Mouse (Mus musculus): ENCODE data around the gene Ndufaf4. TPM values are rescaled to one million over a fixed set of nuclear protein-coding genes. Genes with fewer than 3 reads are reported as not detected.
"Not testable (repeated sequence)": the region's sequence is repeated elsewhere in the genome, so short reads cannot be mapped to it uniquely, and the experiment has no call there.

Gene Ndufaf4
- 65.4 and 65.6 TPM in 2 replicates for polyA plus RNA-seq (2015; fragmentation: Nextera tagmentation; extraction: Ambion mirVana)

GRCm38 (mm10) chr4:24897851-24898515, at the start of gene Ndufaf4:
Ndufaf4 (plus strand) TSS chr4:24898083.
- WGBS: under 1% methylated on average over 58 of the region's 58 CpGs
- Histone ChIP-seq H3K27me3 (ENCODE audit: control insufficient read depth, insufficient read depth, low read depth, low read length) (no peaks in the 10 kb centered on the region), H3K4me3 (ENCODE audit: low read depth, low read length) (peak within 1 kb of the TSS; percentile 97), H3K36me3 (ENCODE audit: control insufficient read depth, insufficient read depth, low read length) (peaks cover 13% of the 10 kb centered on the region), H3K27ac (ENCODE audit: low read length) (peak within 1 kb of the TSS; percentile 73), H3K9ac (ENCODE audit: low read depth, low read length) (peak within 1 kb of the TSS; percentile 89), H3K9me3 (replicated peaks; ENCODE audit: control insufficient read depth, low read length, poor library complexity, severe bottlenecking) (no peaks in the 10 kb centered on the region), H3K4me1 (ENCODE audit: control insufficient read depth, insufficient read depth, low read length) (peaks cover 10% of the 10 kb centered on the region), H3K4me2 (ENCODE audit: low read length) (peak within 1 kb of the TSS; percentile 62)
- ATAC-seq: peak; percentile 99

GRCm38 (mm10) chr4:24850401-24851325, 47.2 kb upstream of the Ndufaf4 start, which contains the start of gene Klhl32:
Klhl32 (minus strand) TSS chr4:24851124.
- H3K4me2 ChIP-seq (ENCODE audit: low read length): peak within 1 kb of the TSS; percentile 73
- under 1% methylated on average over 58 of the region's 63 CpGs for WGBS
- H3K9ac ChIP-seq (ENCODE audit: low read depth, low read length): peak within 1 kb of the TSS; percentile 82

DNA sequence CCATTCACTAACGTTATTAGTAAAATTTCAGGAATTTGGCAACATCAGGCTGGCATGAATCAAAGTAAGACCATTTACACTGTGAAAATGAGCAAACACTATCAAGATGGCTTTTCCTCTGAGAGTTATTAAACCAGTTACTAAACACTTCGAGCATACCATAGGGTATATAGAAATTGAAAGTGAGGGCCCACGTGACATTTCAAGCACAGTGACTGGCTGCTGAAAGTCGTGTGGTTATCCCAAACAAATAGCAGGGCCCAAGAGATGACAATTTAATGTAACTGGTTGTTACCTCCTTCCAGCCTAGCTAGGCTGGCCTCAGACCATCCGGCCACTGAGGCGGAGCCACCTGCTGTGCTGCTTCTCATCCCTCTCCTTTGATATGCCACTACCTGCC, 32.2 kb upstream of the Ndufaf4 start:
- no peaks in the 10 kb centered on the region for H3K9me3 ChIP-seq (replicated peaks; ENCODE audit: control insufficient read depth, low read length, poor library complexity, severe bottlenecking)
- no peaks in the 10 kb centered on the region for H3K27me3 ChIP-seq (ENCODE audit: control insufficient read depth, insufficient read depth, low read depth, low read length)
- H3K36me3 ChIP-seq (ENCODE audit: control insufficient read depth, insufficient read depth, low read length): no peaks in the 10 kb centered on the region
- 54% methylated on average over 6 of the region's 6 CpGs for WGBS
- H3K27ac ChIP-seq (ENCODE audit: low read length): no peak overlapping the region
- H3K4me1 ChIP-seq (ENCODE audit: control insufficient read depth, insufficient read depth, low read length): no peaks in the 10 kb centered on the region
- no peak for ATAC-seq
- H3K4me3 ChIP-seq (ENCODE audit: low read depth, low read length): no peak overlapping the region
- H3K4me2 ChIP-seq (ENCODE audit: low read length): no peak overlapping the region
- H3K9ac ChIP-seq (ENCODE audit: low read depth, low read length): no peak overlapping the region

More at GRCm38 (mm10) chr4:24850401-24851325, 47.2 kb upstream of the Ndufaf4 start, which contains the start of gene Klhl32:
- Histone ChIP-seq H3K4me1 (ENCODE audit: control insufficient read depth, insufficient read depth, low read length) (peaks cover 12% of the 10 kb centered on the region), H3K27ac (ENCODE audit: low read length) (peak within 1 kb of the TSS; percentile 95), H3K36me3 (ENCODE audit: control insufficient read depth, insufficient read depth, low read length) (no peaks in the 10 kb centered on the region), H3K27me3 (ENCODE audit: control insufficient read depth, insufficient read depth, low read depth, low read length) (no peaks in the 10 kb centered on the region), H3K4me3 (ENCODE audit: low read depth, low read length) (peak within 1 kb of the TSS; percentile 87), H3K9me3 (replicated peaks; ENCODE audit: control insufficient read depth, low read length, poor library complexity, severe bottlenecking) (no peaks in the 10 kb centered on the region)
- ATAC-seq: peak; percentile 95

DNA sequence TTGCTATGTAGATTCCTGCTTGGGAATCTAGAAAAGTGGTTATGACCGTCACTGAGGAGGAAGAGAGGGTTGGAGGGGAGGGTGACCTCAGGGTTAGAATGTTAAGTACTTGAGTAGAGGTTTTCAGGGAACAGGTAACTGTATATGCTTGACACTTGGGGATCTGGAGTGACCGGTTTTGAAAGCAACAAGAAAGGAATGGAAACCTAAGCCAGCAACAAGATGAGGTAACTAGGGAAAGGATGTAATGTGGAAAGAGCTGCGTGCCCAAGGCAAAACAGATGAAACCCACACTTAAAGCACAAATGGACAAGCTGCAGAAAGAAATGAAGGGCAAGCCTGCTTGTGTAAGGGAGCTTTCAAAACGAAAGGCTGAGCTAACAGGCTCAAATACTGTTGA, 28.7 kb upstream of the Ndufaf4 start:
- WGBS: 84% methylated on average over 4 of the region's 4 CpGs
- Histone ChIP-seq H3K4me1 (ENCODE audit: control insufficient read depth, insufficient read depth, low read length) (no peaks in the 10 kb centered on the region), H3K36me3 (ENCODE audit: control insufficient read depth, insufficient read depth, low read length) (no peaks in the 10 kb centered on the region), H3K27ac (ENCODE audit: low read length) (no peak overlapping the region), H3K27me3 (ENCODE audit: control insufficient read depth, insufficient read depth, low read depth, low read length) (no peaks in the 10 kb centered on the region), H3K4me3 (ENCODE audit: low read depth, low read length) (no peak overlapping the region), H3K9ac (ENCODE audit: low read depth, low read length) (no peak overlapping the region), H3K4me2 (ENCODE audit: low read length) (no peak overlapping the region), H3K9me3 (replicated peaks; ENCODE audit: control insufficient read depth, low read length, poor library complexity, severe bottlenecking) (no peaks in the 10 kb centered on the region)
- ATAC-seq: no peak

- H3K4me2 ChIP-seq (ENCODE audit: low read length); ATAC-seq; H3K4me3 ChIP-seq (ENCODE audit: low read depth, low read length); H3K27me3 ChIP-seq (ENCODE audit: control insufficient read depth, insufficient read depth, low read depth, low read length); H3K9ac ChIP-seq (ENCODE audit: low read depth, low read length); H3K4me1 ChIP-seq (ENCODE audit: control insufficient read depth, insufficient read depth, low read length); H3K27ac ChIP-seq (ENCODE audit: low read length); H3K36me3 ChIP-seq (ENCODE audit: control insufficient read depth, insufficient read depth, low read length); H3K9me3 ChIP-seq (replicated peaks; ENCODE audit: control insufficient read depth, low read length, poor library complexity, severe bottlenecking): not testable (repeated sequence)
- WGBS: 33% methylated on average over 2 of the region's 2 CpGs
These were observed 8.5 kb upstream of the Ndufaf4 start for GRCm38 (mm10) chr4:24889386-24889785.

DNA sequence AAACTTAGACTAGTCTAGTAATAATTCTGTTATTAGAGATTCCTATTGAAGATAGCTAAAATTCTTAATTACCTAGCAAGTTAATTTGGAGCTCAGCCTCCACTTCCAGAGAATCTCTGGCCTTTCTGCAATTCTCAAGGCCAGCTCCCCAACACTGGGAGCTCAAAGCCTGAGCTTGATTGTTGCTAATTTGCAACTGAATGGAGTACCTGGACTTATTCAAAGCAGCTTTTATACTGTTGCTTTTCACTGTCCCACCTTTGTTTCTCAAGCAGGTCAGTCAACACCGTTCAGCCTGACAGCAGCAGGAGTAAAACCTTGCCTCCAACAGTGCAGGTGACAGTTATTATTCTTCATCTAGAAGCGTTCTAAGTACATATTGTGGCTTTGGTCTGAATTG, 5.6 kb upstream of the Ndufaf4 start:
- H3K27me3 ChIP-seq (ENCODE audit: control insufficient read depth, insufficient read depth, low read depth, low read length); H3K4me1 ChIP-seq (ENCODE audit: control insufficient read depth, insufficient read depth, low read length); H3K36me3 ChIP-seq (ENCODE audit: control insufficient read depth, insufficient read depth, low read length); H3K9ac ChIP-seq (ENCODE audit: low read depth, low read length); H3K4me2 ChIP-seq (ENCODE audit: low read length); H3K27ac ChIP-seq (ENCODE audit: low read length); ATAC-seq; H3K4me3 ChIP-seq (ENCODE audit: low read depth, low read length); H3K9me3 ChIP-seq (replicated peaks; ENCODE audit: control insufficient read depth, low read length, poor library complexity, severe bottlenecking): not testable (repeated sequence)
- WGBS: 81% methylated on average over 2 of the region's 2 CpGs

DNA sequence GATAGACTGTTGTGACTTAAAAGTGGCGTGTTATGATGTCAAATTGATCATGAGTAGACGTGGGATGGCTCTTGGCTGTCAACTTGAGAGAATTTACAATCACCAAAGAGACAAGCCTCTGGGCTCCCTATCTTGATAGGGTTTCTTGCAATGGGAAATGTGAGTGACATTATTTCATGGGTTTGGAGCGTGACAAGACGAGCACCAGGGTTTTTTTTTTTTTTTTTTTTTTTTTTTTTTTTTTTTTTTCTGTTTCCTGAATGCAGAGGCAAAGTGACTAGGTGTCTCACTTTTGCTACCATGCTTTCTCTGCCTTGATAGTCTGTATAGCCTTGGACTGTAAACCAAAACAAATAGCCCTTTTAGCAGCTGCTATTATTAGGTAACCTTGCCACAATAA, 3.3 kb upstream of the Ndufaf4 start:
- 77% methylated on average over 4 of the region's 4 CpGs for WGBS
- no peak overlapping the region for H3K4me2 ChIP-seq (ENCODE audit: low read length)
- no peak overlapping the region for H3K9ac ChIP-seq (ENCODE audit: low read depth, low read length)
- peaks cover 10% of the 10 kb centered on the region for H3K4me1 ChIP-seq (ENCODE audit: control insufficient read depth, insufficient read depth, low read length)
- H3K27ac ChIP-seq (ENCODE audit: low read length): no peak overlapping the region
- H3K9me3 ChIP-seq (replicated peaks; ENCODE audit: control insufficient read depth, low read length, poor library complexity, severe bottlenecking): 0 out of 2 replicates have a peak, but pooled peaks cover 4% of the 10 kb centered on the region
- no peak overlapping the region for H3K4me3 ChIP-seq (ENCODE audit: low read depth, low read length)
- ATAC-seq: no peak
- no peaks in the 10 kb centered on the region for H3K27me3 ChIP-seq (ENCODE audit: control insufficient read depth, insufficient read depth, low read depth, low read length)
- H3K36me3 ChIP-seq (ENCODE audit: control insufficient read depth, insufficient read depth, low read length): no peaks in the 10 kb centered on the region

GRCm38 (mm10) chr4:24896829-24897228, 1.1 kb upstream of the Ndufaf4 start:
- Histone ChIP-seq H3K4me2 (ENCODE audit: low read length) (peak overlapping the region; percentile 62), H3K4me3 (ENCODE audit: low read depth, low read length) (no peak overlapping the region), H3K27ac (ENCODE audit: low read length) (no peak overlapping the region), H3K27me3 (ENCODE audit: control insufficient read depth, insufficient read depth, low read depth, low read length) (no peaks in the 10 kb centered on the region), H3K9ac (ENCODE audit: low read depth, low read length) (no peak overlapping the region), H3K9me3 (replicated peaks; ENCODE audit: control insufficient read depth, low read length, poor library complexity, severe bottlenecking) (no peaks in the 10 kb centered on the region), H3K4me1 (ENCODE audit: control insufficient read depth, insufficient read depth, low read length) (peaks cover 10% of the 10 kb centered on the region), H3K36me3 (ENCODE audit: control insufficient read depth, insufficient read depth, low read length) (peaks cover 6% of the 10 kb centered on the region)
- WGBS: 0% methylated on average over 1 of the region's 1 CpGs
- peak; percentile 36; the same call in 1 of the 2 replicates for ATAC-seq

DNA sequence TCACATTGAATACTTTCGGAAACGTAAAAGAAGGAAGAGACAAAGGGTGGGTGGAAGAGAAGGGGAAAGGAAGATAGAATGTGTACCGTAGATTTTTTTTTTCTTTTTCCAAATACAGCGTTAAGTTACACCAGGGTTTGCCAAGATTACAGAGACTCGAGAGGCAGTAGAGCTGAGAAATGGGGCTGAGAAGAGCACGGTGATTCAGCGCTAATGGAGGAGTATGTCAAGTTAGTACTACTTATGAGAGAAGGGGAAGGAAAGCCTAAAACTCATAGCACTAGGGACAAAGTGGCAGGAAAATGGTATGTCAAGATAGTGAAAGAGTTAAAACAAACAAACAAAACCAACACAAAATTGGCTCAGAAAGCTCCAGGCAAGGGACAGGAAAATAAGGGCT, 532 bp upstream of the Ndufaf4 start:
- Histone ChIP-seq H3K27me3 (ENCODE audit: control insufficient read depth, insufficient read depth, low read depth, low read length) (no peaks in the 10 kb centered on the region), H3K27ac (ENCODE audit: low read length) (0 out of 2 replicates have a peak overlapping the region, but pooled peaks have one; percentile 57), H3K9me3 (replicated peaks; ENCODE audit: control insufficient read depth, low read length, poor library complexity, severe bottlenecking) (no peaks in the 10 kb centered on the region), H3K4me1 (ENCODE audit: control insufficient read depth, insufficient read depth, low read length) (peaks cover 10% of the 10 kb centered on the region), H3K4me3 (ENCODE audit: low read depth, low read length) (peak overlapping the region; percentile 97), H3K4me2 (ENCODE audit: low read length) (peak overlapping the region; percentile 62), H3K36me3 (ENCODE audit: control insufficient read depth, insufficient read depth, low read length) (peaks cover 9% of the 10 kb centered on the region), H3K9ac (ENCODE audit: low read depth, low read length) (peak overlapping the region; percentile 89)
- 14% methylated on average over 7 of the region's 7 CpGs for WGBS
- ATAC-seq: peak; percentile 79

Data from midbrain, embryonic 16.5 days (tissue).